Mouse (Mus musculus): Measurements from ENCODE around the gene Ndufb7. TPM values are rescaled to one million over a fixed set of nuclear protein-coding genes. Genes with fewer than 3 reads are reported as not detected.

The Ndufb7 gene
- polyA plus RNA-seq, 1 experiment: 683 TPM

DNA sequence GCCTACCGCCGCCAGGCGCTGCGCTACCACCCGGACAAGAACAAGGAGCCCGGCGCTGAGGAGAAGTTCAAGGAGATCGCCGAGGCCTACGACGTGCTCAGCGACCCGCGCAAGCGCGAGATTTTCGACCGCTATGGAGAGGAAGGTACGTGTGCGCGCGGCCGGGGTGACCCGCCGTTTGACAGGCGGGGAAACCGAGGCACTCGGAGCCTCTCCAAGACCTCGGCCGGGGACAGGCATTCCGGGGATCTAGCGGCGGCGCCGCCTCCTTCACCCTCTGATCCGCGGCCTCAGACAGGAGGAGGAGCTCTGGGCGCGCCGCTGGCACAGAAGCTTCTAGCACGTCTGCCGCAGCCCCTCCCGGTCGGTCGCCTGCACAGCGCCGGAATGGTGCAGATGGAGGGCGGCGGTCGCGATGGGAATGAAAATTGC, 41.9 kb downstream of the Ndufb7 start:
- Histone ChIP-seq H3K36me3 (ENCODE audit: control insufficient read depth, insufficient read depth, low read length) (peaks cover 32% of the 10 kb centered on the region), H3K27me3 (ENCODE audit: control insufficient read depth, insufficient read depth, low read length) (no peaks in the 10 kb centered on the region), H3K27ac (ENCODE audit: insufficient read depth, low read depth, low read length) (peak overlapping the region; percentile 90), H3K4me1 (ENCODE audit: control insufficient read depth, insufficient read depth, insufficient read length, low read length) (peaks cover 10% of the 10 kb centered on the region; the same call in 1 of the 2 replicates), H3K4me3 (ENCODE audit: low read depth, low read length) (peak overlapping the region; percentile 73)
- under 1% methylated on average over 51 of the region's 51 CpGs for WGBS
- TF ChIP-seq POLR2A (IDR thresholded peaks at IDR 0.05; ENCODE audit: low read depth, low read length): no peak; the same call in 1 of the 2 replicates
- no peak for TF ChIP-seq CTCF (IDR thresholded peaks at IDR 0.05; ENCODE audit: extremely low read depth, insufficient read length, insufficient replicate concordance, low read depth, low read length)

DNA sequence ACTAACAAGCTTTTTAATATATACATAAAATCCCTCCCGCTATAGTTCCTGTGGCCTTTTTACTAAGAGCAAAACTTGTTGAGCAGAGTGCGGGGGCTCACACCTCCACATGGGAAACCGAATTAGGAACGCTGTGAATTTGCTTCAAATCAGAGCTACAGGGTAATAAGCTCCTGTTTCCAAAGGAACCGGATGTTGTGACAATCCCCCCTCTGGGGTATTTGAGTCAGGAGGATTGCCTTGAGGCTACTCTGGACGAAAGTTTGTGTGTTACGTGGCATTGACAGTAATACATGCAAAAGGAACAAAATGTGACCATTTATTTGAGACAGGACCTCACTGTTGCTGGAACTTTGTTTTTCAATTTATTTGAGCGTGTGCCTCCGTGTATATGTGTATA, 42.6 kb downstream of the Ndufb7 start:
- no peak for TF ChIP-seq POLR2A (IDR thresholded peaks at IDR 0.05; ENCODE audit: low read depth, low read length)
- no peak for TF ChIP-seq CTCF (IDR thresholded peaks at IDR 0.05; ENCODE audit: extremely low read depth, insufficient read length, insufficient replicate concordance, low read depth, low read length)
- WGBS: 12% methylated on average over 9 of the region's 9 CpGs
- no peaks in the 10 kb centered on the region for H3K27me3 ChIP-seq (ENCODE audit: control insufficient read depth, insufficient read depth, low read length)
- peaks cover 35% of the 10 kb centered on the region for H3K36me3 ChIP-seq (ENCODE audit: control insufficient read depth, insufficient read depth, low read length)
- peak overlapping the region; percentile 90; the same call in 1 of the 2 replicates for H3K27ac ChIP-seq (ENCODE audit: insufficient read depth, low read depth, low read length)
- peaks cover 10% of the 10 kb centered on the region; the same call in 1 of the 2 replicates for H3K4me1 ChIP-seq (ENCODE audit: control insufficient read depth, insufficient read depth, insufficient read length, low read length)
- peak overlapping the region; percentile 73; the same call in 1 of the 2 replicates for H3K4me3 ChIP-seq (ENCODE audit: low read depth, low read length)

DNA sequence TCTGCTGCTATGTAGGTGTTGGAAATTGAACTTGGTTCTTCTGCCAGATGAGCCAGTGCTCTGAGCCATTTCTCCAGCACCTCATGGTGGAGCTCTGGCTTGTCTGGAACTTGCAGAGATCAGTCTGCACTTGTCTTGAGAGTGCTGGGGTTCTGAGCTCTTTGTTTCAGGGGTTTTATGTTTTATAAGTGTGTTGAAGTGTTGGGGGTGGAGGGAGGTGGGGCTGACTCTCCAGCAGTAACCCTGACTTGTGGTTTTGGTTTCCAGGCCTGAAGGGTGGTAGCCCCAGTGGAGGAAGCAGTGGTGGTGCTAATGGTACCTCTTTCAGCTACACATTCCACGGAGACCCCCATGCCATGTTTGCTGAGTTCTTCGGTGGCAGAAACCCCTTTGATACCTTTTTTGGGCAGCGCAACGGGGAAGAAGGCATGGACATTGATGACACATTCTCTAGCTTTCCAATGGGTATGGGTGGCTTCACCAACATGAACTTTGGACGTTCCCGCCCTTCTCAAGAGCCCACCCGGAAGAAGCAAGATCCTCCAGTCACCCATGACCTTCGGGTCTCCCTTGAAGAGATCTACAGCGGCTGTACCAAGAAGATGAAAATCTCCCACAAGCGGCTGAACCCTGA, 43.2 kb downstream of the Ndufb7 start:
- peak overlapping the region; percentile 10; the same call in 1 of the 2 replicates for H3K4me3 ChIP-seq (ENCODE audit: low read depth, low read length)
- H3K36me3 ChIP-seq (ENCODE audit: control insufficient read depth, insufficient read depth, low read length): peaks cover 37% of the 10 kb centered on the region
- WGBS: 77% methylated on average over 10 of the region's 10 CpGs
- H3K27ac ChIP-seq (ENCODE audit: insufficient read depth, low read depth, low read length): no peak overlapping the region
- no peak for TF ChIP-seq POLR2A (IDR thresholded peaks at IDR 0.05; ENCODE audit: low read depth, low read length)
- TF ChIP-seq CTCF (IDR thresholded peaks at IDR 0.05; ENCODE audit: extremely low read depth, insufficient read length, insufficient replicate concordance, low read depth, low read length): no peak
- H3K4me1 ChIP-seq (ENCODE audit: control insufficient read depth, insufficient read depth, insufficient read length, low read length): peaks cover 10% of the 10 kb centered on the region; the same call in 1 of the 2 replicates
- H3K27me3 ChIP-seq (ENCODE audit: control insufficient read depth, insufficient read depth, low read length): no peaks in the 10 kb centered on the region

DNA sequence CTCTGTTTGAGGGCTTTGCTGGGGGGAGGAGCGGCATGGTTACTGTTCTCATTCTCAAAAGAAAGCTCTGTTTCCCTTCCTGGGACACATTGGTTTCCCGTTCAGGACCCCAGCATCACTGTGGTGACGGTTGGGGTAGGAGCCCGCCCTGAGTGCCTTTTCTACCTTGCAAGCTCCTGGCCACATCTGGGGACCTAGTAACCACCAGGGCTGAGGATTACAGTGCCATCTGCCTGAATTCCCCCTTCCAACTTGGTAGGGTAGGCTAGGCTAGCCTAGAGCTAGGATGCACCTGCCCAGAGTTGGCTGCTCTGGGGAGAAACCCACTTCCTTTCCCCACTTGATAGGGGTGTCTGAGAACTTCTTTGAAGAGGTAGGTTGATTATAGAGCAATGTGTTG, 45.5 kb downstream of the Ndufb7 start:
- 95% methylated on average over 4 of the region's 4 CpGs for WGBS
- H3K27ac ChIP-seq (ENCODE audit: insufficient read depth, low read depth, low read length): no peak overlapping the region
- TF ChIP-seq CTCF (IDR thresholded peaks at IDR 0.05; ENCODE audit: extremely low read depth, insufficient read length, insufficient replicate concordance, low read depth, low read length) (no peak), POLR2A (IDR thresholded peaks at IDR 0.05; ENCODE audit: low read depth, low read length) (no peak)
- H3K36me3 ChIP-seq (ENCODE audit: control insufficient read depth, insufficient read depth, low read length): peaks cover 37% of the 10 kb centered on the region
- H3K4me1 ChIP-seq (ENCODE audit: control insufficient read depth, insufficient read depth, insufficient read length, low read length): peaks cover 9% of the 10 kb centered on the region; the same call in 1 of the 2 replicates
- H3K4me3 ChIP-seq (ENCODE audit: low read depth, low read length): no peak overlapping the region
- no peaks in the 10 kb centered on the region for H3K27me3 ChIP-seq (ENCODE audit: control insufficient read depth, insufficient read depth, low read length)

DNA sequence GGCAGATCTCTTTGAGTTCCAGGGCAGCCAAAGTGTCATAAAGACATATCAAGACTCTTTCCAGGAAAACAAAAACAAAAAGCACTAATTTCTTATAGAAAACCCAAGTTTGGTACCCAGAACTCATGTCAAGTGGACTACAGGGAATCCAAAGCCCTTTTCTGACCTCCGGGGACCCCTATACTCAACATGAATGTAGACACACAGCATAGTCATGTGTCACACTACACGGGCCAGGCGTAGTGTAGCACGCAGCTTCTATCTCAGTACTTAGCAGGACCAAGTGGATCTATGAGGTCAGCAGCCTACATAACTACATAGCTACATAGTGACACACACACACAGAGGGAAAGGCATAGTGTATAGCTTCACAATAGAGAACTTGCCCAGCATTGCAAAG, 47.2 kb downstream of the Ndufb7 start:
- TF ChIP-seq CTCF (IDR thresholded peaks at IDR 0.05; ENCODE audit: extremely low read depth, insufficient read length, insufficient replicate concordance, low read depth, low read length): no peak
- no peak for TF ChIP-seq POLR2A (IDR thresholded peaks at IDR 0.05; ENCODE audit: low read depth, low read length)
- 87% methylated on average over 4 of the region's 4 CpGs for WGBS

DNA sequence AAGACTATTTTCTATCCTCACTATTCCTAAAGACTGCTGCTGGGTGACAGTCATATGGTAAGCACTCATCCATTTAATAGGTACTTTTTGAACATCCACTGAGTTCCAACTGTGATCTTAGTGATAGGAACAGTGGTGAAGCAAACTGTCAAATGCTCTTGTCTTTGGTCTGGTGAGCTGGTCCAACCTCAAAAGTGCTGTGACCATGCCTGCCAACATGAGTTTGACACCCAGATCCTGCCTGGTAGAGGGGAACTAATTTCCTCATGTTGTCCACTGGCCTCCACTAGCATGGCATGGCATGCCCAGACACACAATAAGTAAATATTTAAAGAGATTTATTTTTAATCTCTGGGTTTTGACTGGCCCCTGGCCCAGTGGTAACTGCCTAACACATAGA, 50.2 kb downstream of the Ndufb7 start:
- H3K27ac ChIP-seq (ENCODE audit: insufficient read depth, low read depth, low read length): no peak overlapping the region
- no peak overlapping the region for H3K4me3 ChIP-seq (ENCODE audit: low read depth, low read length)
- H3K4me1 ChIP-seq (ENCODE audit: control insufficient read depth, insufficient read depth, insufficient read length, low read length): no peaks in the 10 kb centered on the region
- no peaks in the 10 kb centered on the region for H3K27me3 ChIP-seq (ENCODE audit: control insufficient read depth, insufficient read depth, low read length)
- peaks cover 20% of the 10 kb centered on the region for H3K36me3 ChIP-seq (ENCODE audit: control insufficient read depth, insufficient read depth, low read length)
- TF ChIP-seq POLR2A (IDR thresholded peaks at IDR 0.05; ENCODE audit: low read depth, low read length): no peak
- TF ChIP-seq CTCF (IDR thresholded peaks at IDR 0.05; ENCODE audit: extremely low read depth, insufficient read length, insufficient replicate concordance, low read depth, low read length): no peak

More for the DNA sequence above, 47.2 kb downstream of the Ndufb7 start:
- Histone ChIP-seq H3K27me3 (ENCODE audit: control insufficient read depth, insufficient read depth, low read length) (no peaks in the 10 kb centered on the region), H3K4me1 (ENCODE audit: control insufficient read depth, insufficient read depth, insufficient read length, low read length) (peaks cover 8% of the 10 kb centered on the region; the same call in 1 of the 2 replicates), H3K4me3 (ENCODE audit: low read depth, low read length) (no peak overlapping the region), H3K36me3 (ENCODE audit: control insufficient read depth, insufficient read depth, low read length) (peaks cover 37% of the 10 kb centered on the region), H3K27ac (ENCODE audit: insufficient read depth, low read depth, low read length) (no peak overlapping the region)

DNA sequence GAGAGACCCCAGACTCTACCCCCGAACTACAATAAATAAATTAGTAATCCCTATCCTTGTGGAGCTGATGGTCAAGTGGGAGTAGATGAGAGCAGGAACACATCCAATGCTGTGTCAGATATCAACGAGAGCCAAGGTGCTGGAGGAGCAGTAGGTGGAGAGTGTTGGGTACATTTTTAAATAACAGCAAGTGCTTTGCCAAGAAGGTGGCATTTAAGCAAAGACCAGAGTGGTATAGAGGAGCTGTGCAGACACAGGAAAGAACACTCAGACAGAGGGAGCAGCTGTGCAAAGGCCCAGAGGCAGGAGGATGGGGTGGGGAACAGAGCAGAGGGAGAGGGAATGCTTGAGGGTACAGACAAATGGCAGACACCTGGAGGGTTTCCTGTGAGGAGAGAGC, 50.6 kb downstream of the Ndufb7 start:
- Histone ChIP-seq H3K4me1 (ENCODE audit: control insufficient read depth, insufficient read depth, insufficient read length, low read length) (peaks cover under 1% of the 10 kb centered on the region), H3K4me3 (ENCODE audit: low read depth, low read length) (no peak overlapping the region), H3K36me3 (ENCODE audit: control insufficient read depth, insufficient read depth, low read length) (peaks cover 15% of the 10 kb centered on the region), H3K27me3 (ENCODE audit: control insufficient read depth, insufficient read depth, low read length) (no peaks in the 10 kb centered on the region), H3K27ac (ENCODE audit: insufficient read depth, low read depth, low read length) (no peak overlapping the region)
- WGBS: 86% methylated on average over 2 of the region's 2 CpGs
- TF ChIP-seq POLR2A (IDR thresholded peaks at IDR 0.05; ENCODE audit: low read depth, low read length) (no peak), CTCF (IDR thresholded peaks at IDR 0.05; ENCODE audit: extremely low read depth, insufficient read length, insufficient replicate concordance, low read depth, low read length) (no peak)
